Comparison of ENCODE assay signal across 9 mouse cellular contexts in genomic region chr1:119421576-119422421, GRCm38 (mm10). TPM values are rescaled to one million over a fixed set of nuclear protein-coding genes. Genes with fewer than 3 reads are reported as not detected.
DNase-seq lines count a peak whose midpoint lies in the region; ATAC-seq and TF ChIP-seq lines count a peak whose summit lies in the region.
"Had no signal": no experiment of that assay in that cellular context is flagged by ENCODE, and none has a peak within 500 bp of the region (broad histone marks: within the 10 kb centered on the region; RNA-seq: fewer than 3 reads in every experiment).

TSS of gene Inhbb (minus strand) at chr1:119422248.

- peaks cover 6% of the 10 kb centered on the region; the same call in 1 of the 2 replicates for H3K4me1 ChIP-seq in spleen, adult 2 months (ENCODE audit: control insufficient read depth, insufficient read depth, insufficient read length)
- H3K4me1 ChIP-seq in heart, embryonic 11.5 days (ENCODE audit: control insufficient read depth, insufficient read depth, low read length): peaks cover 10% of the 10 kb centered on the region; the same call in 1 of the 2 replicates
- H3K4me1 ChIP-seq in lung, postnatal 0 days (ENCODE audit: insufficient read depth, low read depth, low read length): peaks cover 6% of the 10 kb centered on the region; the same call in 1 of the 2 replicates

- peak within 1 kb of the TSS; percentile 99 for H3K4me2 ChIP-seq in heart, embryonic 11.5 days
- H3K4me2 ChIP-seq in lung, postnatal 0 days (replicated peaks; ENCODE audit: low read depth, low read length): peak within 1 kb of the TSS; percentile 100

- peak within 1 kb of the TSS; percentile 62 for H3K9ac ChIP-seq in heart, embryonic 11.5 days (ENCODE audit: low read depth, low read length)
- H3K9ac ChIP-seq in lung, postnatal 0 days (replicated peaks; ENCODE audit: low read depth): peak within 1 kb of the TSS; percentile 36; the same call in 1 of the 2 replicates

- H3K27ac ChIP-seq in spleen, adult 2 months (ENCODE audit: insufficient read depth, low read length): no peak within 1 kb of the TSS
- H3K27ac ChIP-seq in heart, embryonic 11.5 days (ENCODE audit: low read depth, low read length): no peak within 1 kb of the TSS
- H3K27ac ChIP-seq in lung, postnatal 0 days (ENCODE audit: low read length): no peak within 1 kb of the TSS
- H3K27ac ChIP-seq: macrophage had no signal

- no peak for TF ChIP-seq CTCF in spleen, adult 2 months (IDR thresholded peaks at IDR 0.05; ENCODE audit: extremely low read depth, insufficient read depth, insufficient read length, insufficient replicate concordance)
- TF ChIP-seq CTCF in lung, postnatal 0 days (IDR thresholded peaks at IDR 0.05): no peak

- no peaks in the 10 kb centered on the region for H3K9me3 ChIP-seq in heart, embryonic 11.5 days (replicated peaks; ENCODE audit: control insufficient read depth, low read length)
- H3K9me3 ChIP-seq in lung, postnatal 0 days (ENCODE audit: low read length): no peaks in the 10 kb centered on the region

- TF ChIP-seq POLR2A in spleen, adult 2 months (IDR thresholded peaks at IDR 0.05; ENCODE audit: low read depth, low read length): no peak

- 2% methylated on average over 79 of the region's 92 CpGs for WGBS in spleen, adult 2 months
- under 1% methylated on average over 76 of the region's 92 CpGs for WGBS in heart, embryonic 11.5 days (ENCODE audit: insufficient replicate concordance)
- WGBS in lung, postnatal 0 days: under 1% methylated on average over 46 of the region's 92 CpGs

- H3K27me3 ChIP-seq in spleen, adult 2 months (ENCODE audit: control insufficient read depth, insufficient read depth, low read length): peaks cover 28% of the 10 kb centered on the region
- peaks cover 76% of the 10 kb centered on the region for H3K27me3 ChIP-seq in heart, embryonic 11.5 days (ENCODE audit: control insufficient read depth, insufficient read depth, low read length)
- peaks cover 60% of the 10 kb centered on the region for H3K27me3 ChIP-seq in lung, postnatal 0 days (replicated peaks; ENCODE audit: insufficient read depth, low read length)

- TF ChIP-seq EP300 in lung, postnatal 0 days (IDR thresholded peaks at IDR 0.05): no peak

- ATAC-seq in heart, embryonic 11.5 days (replicated peaks; ENCODE audit: insufficient number of reproducible peaks, low FRiP score, low TSS enrichment): no peak
- ATAC-seq in lung, postnatal 0 days: peak; percentile 30

- DNase-seq in spleen, adult 2 months (ENCODE audit: low read depth in 1 of 2, low spot score in 2 of 2): no peak
- no peak for DNase-seq in spleen, postnatal 36 days (ENCODE audit: low spot score in 2 of 2)
- DNase-seq in embryo, embryonic 10.5 days (ENCODE audit: low spot score): peak; percentile 45
- peak; percentile 26 for DNase-seq in kidney, postnatal 14 days
- DNase-seq in lung, postnatal 0 days (ENCODE audit: low spot score): peak; percentile 36
- DNase-seq in right cerebral cortex, postnatal 14 days: peak; percentile 36
- DNase-seq in spleen, postnatal 14 days (ENCODE audit: low spot score in 2 of 2): no peak

- peak within 1 kb of the TSS; percentile 33 for H3K4me3 ChIP-seq in spleen, adult 2 months (ENCODE audit: extremely low read depth, insufficient read depth, insufficient read length)
- peak within 1 kb of the TSS; percentile 63 for H3K4me3 ChIP-seq in heart, embryonic 11.5 days (ENCODE audit: low read depth, low read length)
- H3K4me3 ChIP-seq in lung, postnatal 0 days (ENCODE audit: low read depth, low read length): peak within 1 kb of the TSS; percentile 65

- no peaks in the 10 kb centered on the region for H3K36me3 ChIP-seq in spleen, adult 2 months (ENCODE audit: control insufficient read depth, insufficient read depth, low read length)
- no peaks in the 10 kb centered on the region for H3K36me3 ChIP-seq in heart, embryonic 11.5 days (ENCODE audit: control insufficient read depth, insufficient read depth, low read length)
- no peaks in the 10 kb centered on the region for H3K36me3 ChIP-seq in lung, postnatal 0 days (ENCODE audit: insufficient read depth, low read length)

RNA-seq across cellular contexts. Expression of gene Inhbb, which starts in this region (rescaled TPM):
- polyA plus RNA-seq in spleen, adult 2 months (2012; rRNA removed): 3.6 and 4.2 TPM in 2 replicates
- 0.06 and 0.13 TPM in 2 replicates for polyA plus RNA-seq in heart, embryonic 11.5 days (2014; fragmentation: Nextera tagmentation; extraction: Ambion mirVana)
- polyA plus RNA-seq in lung, postnatal 0 days (2015; fragmentation: Nextera tagmentation; extraction: Ambion mirVana): 2.4 and 2.9 TPM in 2 replicates

Comparison
In these comparisons a context has a peak if more than half of its experiments do, and no peak if none do; other contexts are left out.
1. DNase-seq: peak in embryo, embryonic 10.5 days (single experiment), kidney, postnatal 14 days (single experiment), lung, postnatal 0 days (single experiment) and right cerebral cortex, postnatal 14 days (single experiment); none in spleen, adult 2 months (0 of 2), spleen, postnatal 36 days (0 of 2) and spleen, postnatal 14 days (0 of 2).
2. Peak in every context shown above with its lines, with median percentiles within 50 percentile points of each other: H3K4me3 ChIP-seq.